Mouse (Mus musculus): ENCODE results near the gene Sdc1.

Sdc1 gene

DNA sequence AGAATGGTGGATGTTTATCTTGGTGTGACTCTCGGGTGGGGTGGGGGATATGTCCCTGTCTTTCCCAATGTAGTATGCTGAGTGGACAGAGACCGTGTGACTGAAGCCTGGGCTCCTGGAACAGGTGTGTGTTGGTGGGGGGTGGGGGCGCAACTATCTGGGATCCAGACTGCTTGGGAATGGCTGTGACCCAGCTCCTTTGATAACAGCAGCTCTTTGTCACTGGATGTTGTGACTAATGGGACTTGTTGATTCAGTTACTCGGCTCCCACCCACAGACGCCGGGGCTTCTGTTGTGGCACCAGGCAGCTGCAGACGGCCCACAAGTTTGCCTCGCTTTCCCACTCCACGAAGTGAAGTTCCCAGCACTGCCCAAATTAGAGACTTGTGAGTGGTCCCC, 13.1 kb downstream of the Sdc1 start:
- DNase-seq, result no peak

DNA sequence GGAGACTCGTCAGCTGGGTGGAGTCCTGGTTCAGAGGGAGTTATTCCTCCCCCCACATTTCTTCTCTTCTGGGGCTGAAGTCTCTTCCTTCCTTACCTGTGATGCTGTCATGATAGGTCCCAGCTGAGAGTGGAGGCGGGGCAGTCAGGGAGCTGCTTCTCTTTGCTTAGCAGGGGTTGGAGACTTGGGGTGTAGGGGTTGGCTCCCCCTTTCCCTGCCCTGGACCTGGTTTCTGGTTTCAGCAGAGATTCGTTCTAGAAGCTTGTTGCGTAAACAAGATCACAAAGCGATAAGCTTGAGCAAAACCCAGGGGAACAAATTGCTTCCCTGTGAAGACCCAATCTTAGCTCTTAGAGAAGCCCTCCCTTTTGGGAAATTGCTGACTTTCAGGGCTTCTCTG, 15.4 kb downstream of the Sdc1 start:
- DNase-seq, result no peak

DNA sequence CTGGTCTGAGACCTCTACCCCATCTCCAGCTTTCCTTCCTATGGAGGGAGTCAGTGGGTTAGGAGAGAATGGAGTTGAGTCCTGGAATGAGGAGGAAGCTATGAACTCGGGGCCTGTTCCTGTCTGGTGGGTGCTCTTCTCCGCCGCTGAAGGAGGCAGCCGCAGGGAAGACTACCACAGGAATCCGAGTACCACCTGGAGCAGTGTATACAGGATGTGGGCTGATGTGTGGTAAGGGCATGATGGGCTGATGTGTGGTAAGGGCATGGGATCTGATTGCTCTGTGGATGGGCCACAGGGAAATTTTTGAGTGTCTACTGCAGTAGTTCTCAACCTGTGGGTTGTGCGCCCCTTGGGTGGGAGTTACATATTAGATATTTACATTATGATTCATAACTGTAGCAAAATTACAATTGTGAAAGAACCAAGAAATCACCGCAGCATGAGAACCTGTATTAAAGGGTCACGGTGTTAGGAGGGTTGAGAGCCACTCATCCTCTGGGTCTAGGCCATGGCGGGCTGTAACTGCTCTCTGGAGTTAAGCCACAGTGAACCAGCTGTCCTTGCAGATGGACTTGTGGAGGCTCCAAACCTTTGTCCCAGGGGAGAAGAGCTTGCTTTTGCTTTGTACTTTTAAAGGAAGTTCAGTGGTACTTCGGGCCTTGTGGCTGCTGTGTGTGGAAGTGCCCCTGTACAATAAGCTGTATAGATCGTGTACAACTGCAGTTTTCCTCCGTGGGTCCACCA, 16.0 kb downstream of the Sdc1 start:
- no peak for DNase-seq

DNA sequence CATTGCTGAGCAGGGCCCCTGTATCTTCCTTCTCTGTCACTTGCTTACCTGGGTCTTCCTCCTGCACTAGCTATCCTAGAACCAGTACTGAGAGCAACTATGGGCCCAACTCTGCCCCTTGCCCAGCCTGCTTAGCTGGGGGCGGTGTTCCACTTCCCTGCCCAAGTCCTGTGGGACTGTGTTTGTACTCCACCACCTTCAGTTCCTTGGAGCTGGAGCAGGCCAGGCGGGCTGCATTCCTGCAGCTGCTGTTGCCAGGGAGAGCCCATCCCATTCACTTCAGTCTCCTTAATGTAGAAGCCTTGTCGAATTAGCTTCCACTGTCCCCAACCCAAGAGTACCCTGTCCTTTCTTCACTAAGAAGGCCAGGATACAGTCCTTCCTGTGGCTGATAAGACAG, 17.3 kb downstream of the Sdc1 start:
- DNase-seq, result peak; percentile 41 to 64

DNA sequence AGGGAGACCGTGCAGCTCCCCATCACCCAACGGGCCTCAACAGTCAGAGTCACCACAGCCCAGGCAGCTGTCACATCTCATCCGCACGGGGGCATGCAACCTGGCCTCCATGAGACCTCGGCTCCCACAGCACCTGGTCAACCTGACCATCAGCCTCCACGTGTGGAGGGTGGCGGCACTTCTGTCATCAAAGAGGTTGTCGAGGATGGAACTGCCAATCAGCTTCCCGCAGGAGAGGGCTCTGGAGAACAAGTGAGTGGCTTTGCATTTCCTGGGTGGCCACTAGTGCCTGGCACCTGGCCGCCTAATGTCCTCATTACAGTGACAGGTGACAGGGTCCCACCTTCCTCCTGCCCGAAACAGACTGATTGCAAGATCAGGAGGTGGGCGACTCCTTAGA, 19.5 kb downstream of the Sdc1 start:
- DNase-seq, result peak; percentile 62 to 69

DNA sequence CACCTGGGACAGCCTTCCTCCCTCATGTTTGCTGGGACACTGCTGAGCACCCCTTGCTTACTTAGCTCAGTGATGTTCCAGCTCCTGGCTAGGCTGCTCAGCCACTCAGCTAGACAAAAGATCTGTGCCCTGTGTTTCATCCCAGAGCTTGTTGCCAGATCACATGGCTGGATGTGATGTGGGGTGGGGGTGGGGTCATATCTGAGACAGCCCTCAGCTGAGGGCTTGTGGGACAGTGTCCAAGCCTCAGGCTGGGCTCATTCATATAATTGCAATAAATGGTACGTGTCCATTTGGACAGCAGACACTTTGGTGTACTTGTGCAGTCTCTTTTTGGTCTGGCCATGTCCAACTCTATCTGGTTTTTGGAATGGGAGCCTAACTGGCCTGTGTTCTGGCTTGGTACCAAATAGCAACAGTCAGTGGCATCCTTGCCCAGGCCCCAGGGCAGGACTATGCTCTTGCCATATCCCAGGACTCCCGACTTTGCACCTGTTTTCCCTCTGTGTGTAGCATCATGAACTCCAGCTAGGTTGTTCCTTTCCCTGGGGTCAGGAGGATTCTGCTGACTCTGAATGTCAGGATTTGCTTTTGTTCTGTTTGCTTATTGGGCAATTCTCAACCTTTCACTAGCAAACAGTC, 22.4 kb downstream of the Sdc1 start:
- DNase-seq, result no peak

DNA sequence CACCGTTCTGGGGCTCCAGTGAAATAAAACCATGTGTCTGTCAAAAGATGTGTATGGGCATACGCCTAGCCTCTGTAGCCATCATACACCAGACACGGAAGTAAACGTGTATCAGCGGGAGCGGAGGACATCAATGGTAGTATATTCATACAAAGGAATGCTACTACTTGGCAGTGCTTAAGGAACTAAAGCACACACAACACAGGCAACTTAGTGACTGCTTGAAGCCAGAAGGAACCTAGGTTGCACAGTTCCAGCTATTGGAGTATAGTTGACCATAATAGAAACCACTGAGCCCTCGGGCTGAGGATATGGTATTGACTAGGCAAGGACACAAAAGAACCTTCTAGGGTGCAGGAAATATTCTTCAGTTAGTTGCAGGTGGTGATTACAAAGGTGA, 26.8 kb downstream of the Sdc1 start:
- DNase-seq, result no peak

DNA sequence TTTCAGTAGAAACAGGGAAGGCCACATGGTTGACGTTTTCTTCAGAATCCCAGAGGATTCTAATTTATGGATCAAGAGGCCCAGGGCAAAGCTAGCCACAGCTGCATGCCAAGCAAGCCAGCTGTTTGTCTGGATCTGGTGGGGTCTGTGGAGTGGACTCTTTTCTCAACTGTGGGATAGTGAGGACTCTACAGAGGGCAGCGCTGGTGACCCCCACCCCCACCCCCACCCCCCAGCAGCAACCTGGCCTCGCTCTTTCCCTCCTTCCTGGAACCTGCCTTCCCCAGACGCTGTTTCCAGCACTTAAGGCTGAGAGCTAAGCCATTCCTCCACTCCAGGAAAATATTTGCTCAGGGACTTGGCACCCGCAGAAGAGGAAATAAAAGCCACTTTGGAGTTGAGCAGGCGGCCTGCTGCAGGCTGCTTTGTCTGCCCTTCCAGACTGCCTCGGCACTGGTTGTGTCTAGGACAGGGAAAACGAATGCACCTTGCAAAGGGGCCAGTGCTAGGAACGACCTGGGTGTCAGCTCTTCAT, 27.4 kb downstream of the Sdc1 start:
- peak; percentile 67 to 81 for DNase-seq

DNA sequence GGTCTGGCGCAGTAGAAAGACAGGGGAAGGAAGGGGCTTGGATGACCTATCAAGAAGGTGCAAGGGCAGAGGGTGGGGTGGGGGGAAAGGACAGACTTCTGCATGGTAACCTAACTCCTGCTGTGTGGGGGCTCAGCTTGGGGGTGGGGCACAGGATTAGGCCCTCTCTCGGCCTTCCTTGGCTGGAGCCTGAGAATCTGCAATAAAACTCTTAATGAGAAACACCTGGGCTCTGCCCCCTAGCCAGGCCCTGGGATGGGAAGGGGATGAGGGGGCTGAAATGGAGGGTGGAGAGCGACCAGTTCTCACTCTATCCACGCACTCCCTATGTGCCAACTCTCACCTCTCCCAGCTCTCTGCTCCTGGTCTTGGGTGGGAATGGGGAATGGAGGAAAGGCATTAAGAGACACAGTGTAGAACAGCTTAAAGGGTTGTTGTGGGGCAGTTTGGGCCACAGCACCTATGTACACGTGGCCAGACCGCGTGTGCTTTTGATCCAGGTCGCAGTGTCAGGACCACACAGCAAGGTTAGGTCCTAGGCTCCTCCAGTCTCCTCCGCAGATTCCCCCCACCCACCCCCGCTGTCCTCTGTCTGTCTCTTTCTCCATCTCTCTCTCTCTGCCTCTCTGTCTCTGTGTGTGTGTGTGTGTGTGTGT, 32.4 kb downstream of the Sdc1 start:
- no peak for DNase-seq

DNA sequence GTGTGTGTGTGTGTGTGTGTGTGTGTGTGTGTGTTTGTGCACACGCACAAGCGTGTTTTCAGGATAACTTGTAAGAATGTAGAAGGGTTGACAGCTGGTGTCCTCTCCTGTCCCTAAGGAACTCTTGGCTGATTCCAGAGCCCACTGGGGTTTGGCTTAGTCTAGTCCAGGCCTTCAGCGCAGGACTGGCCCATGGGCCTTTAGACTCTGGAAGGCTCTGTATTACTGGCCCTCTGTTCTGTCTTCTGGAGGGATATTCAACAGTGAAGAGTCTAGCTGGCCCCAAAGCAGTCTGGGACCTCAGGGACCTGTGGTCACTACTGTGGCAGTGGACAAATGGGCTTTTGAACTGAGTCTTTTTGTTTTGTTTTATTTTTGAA, 32.9 kb downstream of the Sdc1 start:
- no peak for DNase-seq

DNA sequence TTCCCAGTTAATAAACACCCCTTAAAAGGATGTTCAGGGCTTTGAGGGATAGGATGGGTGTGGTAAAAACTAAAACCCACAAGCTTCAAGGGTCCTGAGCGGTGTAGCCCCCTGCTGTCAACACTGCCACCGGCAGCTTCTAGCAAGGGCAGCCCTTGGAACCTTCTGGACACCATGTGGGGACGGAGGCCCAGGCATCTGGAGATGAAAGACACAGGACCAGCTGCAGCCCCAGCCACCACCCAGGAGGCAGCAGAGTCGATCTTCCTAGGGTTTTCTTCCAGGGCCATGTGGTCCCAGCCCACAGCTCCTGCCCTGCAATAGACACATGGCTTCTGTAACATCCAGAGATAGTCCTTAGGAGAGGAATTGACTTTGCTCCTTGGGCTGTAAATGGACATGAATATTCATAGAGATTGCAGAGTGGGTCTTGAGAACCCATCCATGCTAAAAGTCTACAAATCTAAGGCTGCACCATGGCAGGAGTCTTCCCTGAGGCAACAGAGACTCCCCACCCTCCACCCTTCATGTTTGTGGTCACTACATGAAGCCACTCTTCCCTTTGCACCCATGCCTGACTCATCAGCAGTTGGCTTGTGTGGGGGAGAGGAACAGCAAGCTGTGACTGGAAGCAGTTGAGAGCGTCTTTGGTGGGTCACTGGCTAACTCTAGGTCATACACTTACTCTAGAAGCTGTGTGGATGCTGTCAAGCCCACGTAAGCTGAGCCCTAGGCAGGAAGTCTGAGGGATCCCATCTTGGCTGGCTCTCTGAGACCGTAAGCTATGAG, 34.0 kb downstream of the Sdc1 start:
- DNase-seq, result no peak

DNA sequence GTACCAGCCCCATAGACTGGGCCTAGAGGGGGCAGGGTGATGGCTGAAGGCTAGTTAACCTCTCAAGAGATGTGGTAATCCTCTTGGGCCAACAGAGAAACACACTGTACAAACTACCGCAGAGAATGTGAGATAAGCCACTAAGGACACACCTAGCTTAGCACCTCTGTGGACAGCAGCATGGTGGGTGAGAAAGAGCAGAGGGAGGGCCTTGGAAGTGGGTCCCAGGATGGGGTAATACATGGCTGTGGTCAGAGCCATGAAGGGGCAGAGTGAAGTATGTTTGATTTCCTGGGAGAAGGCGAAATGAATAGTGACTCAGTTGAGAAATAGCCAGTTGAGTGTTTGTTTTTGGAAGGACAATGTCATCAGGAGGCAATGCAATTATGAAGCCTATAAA, 38.0 kb downstream of the Sdc1 start:
- DNase-seq, result peak; percentile 89 to 92

DNA sequence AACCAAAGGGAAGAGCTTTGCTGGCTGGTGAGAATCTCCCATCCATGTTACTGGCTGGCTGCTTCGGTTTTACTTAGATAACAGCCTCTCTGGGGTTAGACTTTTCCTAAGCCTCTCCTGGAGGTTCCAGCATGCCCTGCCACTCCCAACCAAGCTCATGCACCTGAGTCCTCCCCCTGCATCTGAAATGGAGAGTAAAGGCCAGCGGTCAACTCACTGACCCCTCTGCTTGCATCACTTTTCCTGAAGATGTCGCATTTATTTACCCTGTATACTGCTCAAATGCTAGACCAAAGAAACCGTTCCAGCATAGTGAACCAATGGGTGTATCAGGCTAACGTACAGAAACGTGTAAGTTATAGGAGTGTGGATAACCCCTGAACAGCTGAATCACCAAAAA, 38.5 kb downstream of the Sdc1 start:
- DNase-seq, result peak in 1 of 2 experiments; percentile 38

DNA sequence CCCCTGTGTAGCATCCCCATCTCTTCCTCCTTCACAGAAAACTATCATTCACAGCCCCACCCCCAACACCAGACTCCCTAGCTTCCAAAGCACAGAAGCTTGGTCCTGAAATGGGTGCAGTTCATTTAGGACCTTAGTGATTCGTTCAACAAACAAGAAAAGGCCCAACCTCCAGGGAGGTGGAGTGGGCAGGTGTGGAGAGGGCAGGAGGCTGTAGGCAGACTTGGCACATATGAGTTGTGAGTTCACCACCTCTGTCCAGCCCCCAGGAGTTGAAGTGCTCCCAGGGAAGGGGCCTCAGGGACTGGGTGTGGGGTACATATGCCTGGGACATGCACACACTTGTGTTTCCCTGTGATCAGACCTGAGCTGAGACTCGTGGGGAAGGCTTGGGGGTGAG, 39.8 kb downstream of the Sdc1 start:
- peak; percentile 66 to 82 for DNase-seq

DNA sequence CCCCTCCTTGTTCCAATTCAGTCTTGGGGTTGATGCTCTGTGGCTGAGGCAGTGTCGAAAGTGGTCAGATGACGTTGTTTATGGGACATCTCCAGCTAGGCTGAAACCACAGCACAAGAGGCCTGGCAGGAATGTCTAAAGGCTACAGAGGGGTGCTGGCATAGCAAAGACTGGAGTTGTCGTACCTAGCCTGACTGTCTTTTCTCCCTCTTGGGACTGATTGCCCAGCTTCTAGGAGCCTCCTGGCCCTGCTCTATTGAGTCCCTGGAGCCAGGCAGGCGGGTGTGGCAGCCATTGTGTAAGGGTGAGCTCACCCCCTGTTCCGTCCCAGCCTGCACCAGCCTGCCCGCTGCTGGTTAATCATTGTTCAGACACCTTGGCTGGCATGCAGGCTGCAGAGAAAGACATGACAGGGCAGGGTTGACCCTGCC, 40.3 kb downstream of the Sdc1 start:
- DNase-seq, result peak; percentile 84 to 89

DNA sequence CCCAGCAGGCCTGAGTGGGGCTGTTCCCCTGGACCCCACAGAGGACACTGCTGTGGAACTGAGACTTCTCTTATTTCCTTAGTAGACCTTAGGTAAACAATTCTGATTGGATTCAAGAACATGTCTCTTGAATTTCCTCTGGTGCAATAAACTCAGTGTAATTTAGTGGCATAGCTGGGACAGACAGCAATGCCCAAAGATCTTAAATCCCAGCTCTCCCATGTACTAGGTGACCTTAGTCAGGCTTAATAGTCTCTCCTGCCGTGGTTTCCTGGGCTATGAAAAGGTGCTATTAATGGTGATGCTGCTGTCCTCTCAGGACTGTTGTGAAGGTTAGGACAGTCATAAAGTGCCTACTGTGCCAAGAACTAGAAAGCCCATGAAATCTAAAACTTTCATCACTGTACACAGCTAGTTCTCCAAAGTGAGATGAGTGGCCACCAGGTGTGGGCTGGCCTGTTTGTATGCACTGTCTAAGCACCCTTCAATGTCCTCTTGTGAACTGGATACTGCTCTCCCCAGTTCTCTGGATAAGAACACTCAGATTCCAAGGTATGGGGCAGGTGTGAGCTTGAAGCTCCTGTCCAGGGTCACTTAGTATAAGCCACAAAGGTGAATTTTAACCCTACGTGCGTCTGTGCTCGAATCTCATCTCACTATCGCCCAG, 40.9 kb downstream of the Sdc1 start:
- peak; percentile 55 to 70 for DNase-seq

DNA sequence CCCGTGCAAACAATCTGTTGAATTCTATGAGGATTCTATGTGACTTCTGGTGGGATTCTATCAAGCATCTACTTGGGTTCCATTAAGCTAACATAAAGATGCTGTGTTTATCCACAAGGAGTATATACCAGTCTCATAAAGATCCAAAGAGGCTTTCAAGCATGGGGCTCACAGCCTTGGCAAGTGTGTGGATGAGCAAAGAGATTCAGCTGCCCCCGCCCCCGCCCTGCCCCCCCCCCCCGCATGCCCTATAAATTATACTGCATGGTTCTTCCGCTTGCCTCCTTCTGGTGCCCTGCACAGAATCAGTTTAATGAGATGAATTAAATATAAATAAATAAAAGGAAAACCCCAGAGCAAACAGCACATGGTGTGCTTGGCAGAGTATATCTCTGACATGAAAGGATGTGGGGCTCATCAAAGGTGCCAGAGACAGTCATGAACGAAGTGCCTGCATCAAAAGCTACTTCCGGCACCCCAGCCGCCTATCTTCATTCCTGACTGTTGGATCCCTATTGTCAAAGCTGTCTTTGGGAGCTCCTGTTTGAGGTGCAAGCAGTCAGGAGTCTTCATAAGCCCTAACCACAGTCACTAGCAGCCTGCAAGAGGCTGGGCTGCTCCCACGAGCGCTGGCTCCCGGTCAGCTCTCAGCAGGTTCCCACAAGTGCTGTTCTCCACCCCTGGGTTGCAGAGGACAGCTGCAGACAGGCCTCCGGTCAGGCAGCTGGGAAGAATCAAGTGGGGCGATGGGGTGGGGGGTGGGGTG, 46.5 kb downstream of the Sdc1 start:
- DNase-seq, result peak; percentile 39 to 51

DNA sequence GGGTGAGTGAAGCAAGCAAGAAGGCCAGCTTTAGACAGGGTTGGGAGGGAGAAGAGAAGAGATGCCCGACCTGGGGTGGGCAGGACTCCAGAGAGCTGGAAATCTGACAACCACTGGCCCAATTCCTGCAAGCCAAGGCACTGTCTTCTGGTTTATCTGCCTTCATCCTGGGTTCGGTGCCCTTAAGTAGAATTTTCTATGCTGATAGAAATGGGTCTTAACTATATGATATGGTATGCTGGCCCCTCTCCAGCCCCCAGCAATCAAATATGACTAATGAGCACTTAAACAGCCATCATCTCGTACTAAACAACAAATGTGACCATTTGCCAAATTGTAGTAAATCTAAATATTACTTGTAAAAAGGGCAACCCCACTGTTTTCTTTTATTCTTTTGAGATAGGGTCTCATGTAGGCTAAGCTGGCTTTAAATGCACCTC, 47.1 kb downstream of the Sdc1 start:
- no peak for DNase-seq

DNA sequence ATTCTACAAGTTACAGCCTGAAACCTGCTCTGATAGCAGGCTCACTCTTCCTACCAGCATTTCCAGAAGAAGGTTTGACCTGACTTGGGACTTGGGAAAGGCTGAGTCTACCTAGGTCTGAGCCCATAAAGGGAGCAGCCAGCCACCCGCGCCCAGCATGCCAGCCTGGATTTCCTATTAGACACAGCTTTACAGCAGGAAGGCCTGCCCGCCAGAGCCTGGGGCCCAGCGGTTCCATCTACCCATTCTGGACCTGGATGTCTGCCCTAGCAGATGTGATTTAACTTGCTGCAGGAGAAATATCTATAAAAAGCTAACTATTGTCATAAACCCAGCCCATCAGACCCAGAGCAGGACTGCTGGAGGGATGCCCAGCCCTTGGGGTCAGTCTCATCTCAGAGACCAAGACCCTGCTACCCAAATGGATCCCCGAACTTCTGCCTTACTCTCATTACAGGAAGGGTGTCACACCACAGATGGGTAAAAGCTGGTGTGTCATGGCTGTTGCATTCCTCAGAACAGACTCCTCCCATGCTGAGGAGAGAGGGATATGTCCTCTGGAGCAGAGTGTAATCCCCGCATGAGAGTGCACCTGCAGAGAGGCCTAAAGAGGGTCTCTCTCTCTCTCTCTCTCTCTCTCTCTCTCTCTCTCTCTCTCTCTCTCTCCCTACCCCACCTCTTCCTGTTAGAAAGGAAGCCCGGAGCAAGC, 54.0 kb downstream of the Sdc1 start:
- DNase-seq, result no peak

DNA sequence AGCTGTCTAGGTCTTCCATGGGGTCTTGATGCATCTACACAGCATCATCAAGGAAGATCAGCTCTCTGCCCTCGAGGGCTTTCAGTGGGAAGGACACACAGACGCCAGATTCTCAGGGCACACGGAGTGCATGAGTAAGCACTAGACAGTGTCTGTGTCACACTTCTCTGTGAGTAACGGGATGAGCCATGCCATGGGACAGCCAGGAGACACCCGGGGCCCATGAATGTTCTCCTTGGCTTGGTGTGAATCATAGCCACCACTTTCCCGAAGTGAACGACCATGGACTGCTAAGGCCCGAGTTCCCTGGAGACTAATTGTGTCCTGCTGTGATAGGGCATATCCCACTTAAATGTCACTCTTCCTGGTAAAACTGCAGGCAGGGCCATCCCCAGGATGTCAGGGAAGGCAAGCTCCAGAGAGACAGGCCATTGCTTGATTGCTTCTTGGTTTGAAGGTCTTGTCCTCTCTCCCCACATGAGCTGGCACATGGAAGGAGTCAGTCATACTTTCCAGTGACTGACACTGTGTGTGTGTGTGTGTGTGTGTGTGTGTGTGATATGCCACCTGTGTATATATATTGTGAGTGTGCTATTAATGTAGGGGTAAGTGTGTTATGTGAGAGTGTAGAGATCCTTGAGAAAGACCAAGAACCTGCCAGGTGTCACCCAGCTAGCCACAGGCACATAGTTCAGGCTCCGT, 56.0 kb downstream of the Sdc1 start:
- DNase-seq, result no peak

Measured in lung, adult 18-20 months (tissue).